Mouse (Mus musculus) monocyte, adult 5-6 weeks (primary cell): ENCODE data around the gene Vtn. TPM values are rescaled to one million over a fixed set of nuclear protein-coding genes. Genes with fewer than 3 reads are reported as not detected.

Experiments used
- total RNA-seq: library from RNA; stranded (forward); fragments of 200-1000, 200-491, 200-594 nt; gene quantifications from 3 replicates; pipeline ENCODE4 v1.2.3, GENCODE M21; 2017

Gene Vtn
- total RNA-seq, 1 experiment from 2014 or later = not detected

Other genes starting within 250 kb of the Vtn start
- 77.6 to 107 TPM (median 97.1 TPM) in 3 replicates for gene 2610507B11Rik, start 237.3 kb upstream of the Vtn start, total RNA-seq
- gene BC030499, start 208.2 kb upstream of the Vtn start, total RNA-seq = 1.2 TPM in 1 of 3 replicates, not detected in the others
- 0.64 to 3.1 TPM (median 1.4 TPM) in 3 replicates for gene Spag5, start 197.6 kb upstream of the Vtn start, total RNA-seq
- gene Aldoc, start 176.1 kb upstream of the Vtn start, total RNA-seq = 0.78 to 8.6 TPM (median 1.3 TPM) in 3 replicates
- 17.5 to 25.1 TPM (median 18.5 TPM) in 3 replicates for gene Pigs, start 170.7 kb upstream of the Vtn start, total RNA-seq
- gene Unc119, start 155.6 kb upstream of the Vtn start, total RNA-seq = 88.0 to 122 TPM (median 99.7 TPM) in 3 replicates
- gene Foxn1, start 112.5 kb upstream of the Vtn start, total RNA-seq = not detected in 3 replicates
- gene Slc13a2, start 76.9 kb upstream of the Vtn start, total RNA-seq = not detected in 3 replicates
- gene Slc46a1, start 33.4 kb upstream of the Vtn start, total RNA-seq = 0.38 to 0.58 TPM in 2 of 3 replicates, not detected in the other
- 0.78 TPM in 1 of 3 replicates, not detected in the others for gene Sarm1, start 1.3 kb upstream of the Vtn start, total RNA-seq
- not detected in 3 replicates for gene Sebox, start 4.4 kb downstream of the Vtn start, total RNA-seq
- 23.4 to 38.7 TPM (median 34.2 TPM) in 3 replicates for gene Tmem199, start 13.1 kb downstream of the Vtn start, total RNA-seq
- gene Poldip2, start 13.1 kb downstream of the Vtn start, total RNA-seq = 18.0 to 27.4 TPM (median 21.5 TPM) in 3 replicates
- gene Tnfaip1, start 37.2 kb downstream of the Vtn start, total RNA-seq = 5.4 to 8.8 TPM (median 8.3 TPM) in 3 replicates
- 133 to 162 TPM (median 149 TPM) in 3 replicates for gene Ift20, start 37.3 kb downstream of the Vtn start, total RNA-seq
- gene Tmem97, start 51.7 kb downstream of the Vtn start, total RNA-seq = 1.8 to 6.2 TPM (median 4.5 TPM) in 3 replicates
- 22.7 to 69.9 TPM (median 36.2 TPM) in 3 replicates for gene Nlk, start 198.3 kb downstream of the Vtn start, total RNA-seq